Comparison of ENCODE assay signal across 8 mouse cellular contexts in the genomic region with DNA sequence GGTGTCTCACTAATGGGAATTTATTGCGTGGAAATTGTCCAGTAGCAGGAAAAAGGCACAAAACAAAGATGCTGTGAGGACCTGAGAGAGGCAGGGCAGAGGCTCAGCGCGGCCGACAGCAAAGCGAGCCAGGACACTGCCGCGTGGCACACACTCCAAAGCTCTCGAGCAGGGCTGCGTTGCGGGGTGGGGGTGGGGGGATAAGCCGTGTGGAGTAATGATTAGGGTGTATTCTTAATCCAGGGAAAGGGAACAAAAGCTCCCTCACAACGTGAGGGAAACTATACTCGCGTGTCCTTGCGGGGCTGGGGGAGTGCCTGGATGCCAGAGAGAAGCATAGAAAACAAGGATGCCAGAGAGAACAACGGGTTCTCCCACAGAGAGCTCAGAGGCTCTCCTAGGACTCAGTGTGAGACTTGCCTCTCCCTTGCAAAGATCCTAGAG. TPM values are rescaled to one million over a fixed set of nuclear protein-coding genes. Genes with fewer than 3 reads are reported as not detected.
A peak's percentile ranks its signal among the peaks of the same experiment; 100 is the strongest.
DNase-seq lines count a peak whose midpoint lies in the region; ATAC-seq and TF ChIP-seq lines count a peak whose summit lies in the region.

No protein-coding gene starts in this region.

- no peak overlapping the region for H3K4me3 ChIP-seq in kidney, postnatal 0 days (replicated peaks; ENCODE audit: low read depth, low read length)
- H3K4me3 ChIP-seq in forebrain, embryonic 10.5 days: peak overlapping the region; percentile 42
- H3K4me3 ChIP-seq in intestine, embryonic 16.5 days (ENCODE audit: low read length): peak overlapping the region; percentile 4; the same call in 1 of the 2 replicates
- no peak overlapping the region for H3K4me3 ChIP-seq in neural tube, embryonic 14.5 days (ENCODE audit: low read depth, low read length)

- peak overlapping the region; percentile 4; the same call in 1 of the 2 replicates for H3K4me2 ChIP-seq in kidney, postnatal 0 days (ENCODE audit: low read length)
- H3K4me2 ChIP-seq in intestine, embryonic 16.5 days (ENCODE audit: low read depth, low read length): peak overlapping the region; percentile 21; the same call in 1 of the 2 replicates
- peak overlapping the region; percentile 22; the same call in 1 of the 2 replicates for H3K4me2 ChIP-seq in neural tube, embryonic 14.5 days (ENCODE audit: low read depth, low read length)

- H3K9me3 ChIP-seq in kidney, postnatal 0 days (replicated peaks; ENCODE audit: low read length): no peaks in the 10 kb centered on the region
- H3K9me3 ChIP-seq in forebrain, embryonic 10.5 days: no peaks in the 10 kb centered on the region
- no peaks in the 10 kb centered on the region for H3K9me3 ChIP-seq in intestine, embryonic 16.5 days (ENCODE audit: control insufficient read depth, low read length)
- no peaks in the 10 kb centered on the region for H3K9me3 ChIP-seq in neural tube, embryonic 14.5 days (ENCODE audit: control insufficient read depth, low read length)

- DNase-seq in kidney, postnatal 0 days (ENCODE audit: low spot score): peak; percentile 31
- DNase-seq in kidney, postnatal 14 days: no peak
- DNase-seq in forebrain, embryonic 10.5 days (ENCODE audit: extremely low spot score, low spot score): peak; percentile 62
- DNase-seq in layer of hippocampus, postnatal 36 days: no peak
- no peak for DNase-seq in cerebellum, postnatal 4 days (ENCODE audit: low spot score in 2 of 2)

- 4% methylated on average over 16 of the region's 16 CpGs for whole genome bisulfite sequencing in kidney, postnatal 0 days
- under 1% methylated on average over 16 of the region's 16 CpGs for WGBS in forebrain, embryonic 10.5 days
- 15% methylated on average over 16 of the region's 16 CpGs for WGBS in intestine, embryonic 16.5 days
- 1% methylated on average over 16 of the region's 16 CpGs for WGBS in neural tube, embryonic 14.5 days

- H3K27ac ChIP-seq in kidney, postnatal 0 days: no peak overlapping the region
- H3K27ac ChIP-seq in forebrain, embryonic 10.5 days: peak overlapping the region; percentile 84
- H3K27ac ChIP-seq in intestine, embryonic 16.5 days (ENCODE audit: low read length): no peak overlapping the region
- H3K27ac ChIP-seq in neural tube, embryonic 14.5 days (ENCODE audit: low read depth, low read length): peak overlapping the region; percentile 41; the same call in 1 of the 2 replicates

- ATAC-seq in kidney, postnatal 0 days (replicated peaks; ENCODE audit: low FRiP score, low read depth): no peak
- ATAC-seq in intestine, embryonic 16.5 days: no peak
- no peak for ATAC-seq in neural tube, embryonic 14.5 days (ENCODE audit: low read depth)
- ATAC-seq in monocyte, adult 5-6 weeks (replicated peaks; ENCODE audit: insufficient number of reproducible peaks, low FRiP score, low TSS enrichment, poor library complexity, severe bottlenecking): no peak

- H3K36me3 ChIP-seq in kidney, postnatal 0 days (ENCODE audit: insufficient read depth, low read length): no peaks in the 10 kb centered on the region
- no peaks in the 10 kb centered on the region for H3K36me3 ChIP-seq in forebrain, embryonic 10.5 days (replicated peaks)
- no peaks in the 10 kb centered on the region for H3K36me3 ChIP-seq in intestine, embryonic 16.5 days (ENCODE audit: control insufficient read depth, insufficient read depth, low read length)
- no peaks in the 10 kb centered on the region for H3K36me3 ChIP-seq in neural tube, embryonic 14.5 days (ENCODE audit: control insufficient read depth, insufficient read depth, low read length)

- no peak overlapping the region for H3K9ac ChIP-seq in kidney, postnatal 0 days (ENCODE audit: low read depth, low read length)
- H3K9ac ChIP-seq in intestine, embryonic 16.5 days (ENCODE audit: low read depth, low read length): no peak overlapping the region
- peak overlapping the region; percentile 1; the same call in 1 of the 2 replicates for H3K9ac ChIP-seq in neural tube, embryonic 14.5 days (replicated peaks; ENCODE audit: low read depth, low read length)

- no peak for TF ChIP-seq CTCF in kidney, postnatal 0 days (IDR thresholded peaks at IDR 0.05; ENCODE audit: low read depth)

- no peaks in the 10 kb centered on the region for H3K27me3 ChIP-seq in kidney, postnatal 0 days (ENCODE audit: insufficient read depth, low read length)
- H3K27me3 ChIP-seq in forebrain, embryonic 10.5 days (ENCODE audit: poor library complexity, severe bottlenecking): peaks cover 92% of the 10 kb centered on the region
- H3K27me3 ChIP-seq in intestine, embryonic 16.5 days (replicated peaks; ENCODE audit: control insufficient read depth, insufficient read depth, low read length): 0 out of 2 replicates have a peak, but pooled peaks cover 5% of the 10 kb centered on the region
- H3K27me3 ChIP-seq in neural tube, embryonic 14.5 days (ENCODE audit: control insufficient read depth, insufficient read depth, low read length): no peaks in the 10 kb centered on the region

- no peaks in the 10 kb centered on the region for H3K4me1 ChIP-seq in kidney, postnatal 0 days (replicated peaks; ENCODE audit: insufficient read depth, low read length)
- H3K4me1 ChIP-seq in forebrain, embryonic 10.5 days: peaks cover 71% of the 10 kb centered on the region
- peaks cover 58% of the 10 kb centered on the region for H3K4me1 ChIP-seq in intestine, embryonic 16.5 days (ENCODE audit: control insufficient read depth, insufficient read depth, low read length)
- H3K4me1 ChIP-seq in neural tube, embryonic 14.5 days (ENCODE audit: control insufficient read depth, insufficient read depth, low read length): peaks cover 35% of the 10 kb centered on the region

RNA-seq across cellular contexts. Expression of gene Aldh1b1, which starts 33.7 kb away (rescaled TPM):
- 9.7 and 12.1 TPM in 2 replicates for polyA plus RNA-seq in kidney, postnatal 0 days (2015; fragmentation: Nextera tagmentation; extraction: Ambion mirVana)
- 3.6 and 4.3 TPM in 2 replicates for polyA plus RNA-seq in forebrain, embryonic 10.5 days (2016; fragmentation: Nextera tagmentation; extraction: Ambion mirVana)
- 638 and 702 TPM in 2 replicates for polyA plus RNA-seq in intestine, embryonic 16.5 days (2015; fragmentation: Nextera tagmentation; extraction: Ambion mirVana)
- 9.1 and 10.3 TPM in 2 replicates for polyA plus RNA-seq in neural tube, embryonic 14.5 days (2014; fragmentation: Nextera tagmentation; extraction: Ambion mirVana)
- total RNA-seq in monocyte, adult 5-6 weeks (2017): 5.1 to 16.0 TPM (median 5.4 TPM) in 3 replicates
- total RNA-seq in layer of hippocampus, postnatal 36 days (2021): 1 to 10 TPM; 8.1 to 8.7 TPM

Comparison
In these comparisons a context has a peak if more than half of its experiments do, and no peak if none do; other contexts are left out.
1. DNase-seq: peak in kidney, postnatal 0 days (single experiment) and forebrain, embryonic 10.5 days (single experiment); none in kidney, postnatal 14 days (single experiment), layer of hippocampus, postnatal 36 days (0 of 2) and cerebellum, postnatal 4 days (0 of 2).
2. H3K27ac ChIP-seq: peak in forebrain, embryonic 10.5 days (single experiment) and neural tube, embryonic 14.5 days (single experiment); none in kidney, postnatal 0 days (single experiment) and intestine, embryonic 16.5 days (single experiment).
3. H3K4me3 ChIP-seq: peak in forebrain, embryonic 10.5 days (single experiment) and intestine, embryonic 16.5 days (single experiment); none in kidney, postnatal 0 days (single experiment) and neural tube, embryonic 14.5 days (single experiment).
4. RNA of gene Aldh1b1, which starts 33.7 kb away (polyA plus RNA-seq): 638 to 702 TPM in intestine, embryonic 16.5 days; 9.7 to 12.1 TPM in kidney, postnatal 0 days, 9.1 to 10.3 TPM in neural tube, embryonic 14.5 days and 3.6 to 4.3 TPM in forebrain, embryonic 10.5 days; every median in the first group is over 10 times any median in the second.
5. Peak in every context shown above with its lines, with median percentiles within 50 percentile points of each other: H3K4me2 ChIP-seq.